Mouse (Mus musculus) E14TG2a.4 (cell line): ENCODE data around the gene Slc26a3.

Source experiments
- CTCF ChIP-seq: conservative IDR thresholded peaks from 2 replicates; pipeline ENCODE4 v1.5.1; 2014; ENCODE audit warnings: low read length
- NANOG ChIP-seq: IDR thresholded peaks from 2 replicates; pipeline ENCODE4 v1.6.1; 2014; ENCODE audit warnings: borderline replicate concordance, low read length, mixed read lengths

DNA sequence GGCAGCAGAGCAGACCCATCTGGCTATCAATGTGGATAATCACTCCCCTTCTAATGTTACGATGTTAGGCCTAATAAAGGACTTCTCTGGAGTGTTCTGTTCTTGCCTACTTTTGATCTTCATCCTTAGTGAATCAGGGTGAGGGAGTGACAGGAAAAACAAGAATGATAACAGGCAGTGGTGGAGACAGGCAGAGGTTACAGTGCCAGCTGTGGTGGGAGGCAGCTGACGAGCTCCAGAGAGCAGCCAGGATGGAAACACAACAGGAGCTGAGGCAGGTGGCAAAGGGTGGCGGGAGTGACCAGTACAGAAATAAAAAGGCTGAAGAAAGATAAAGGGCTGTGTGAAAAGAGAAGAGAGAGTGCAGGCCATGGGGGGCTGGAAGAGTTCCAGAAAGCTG lies 24.2 kb upstream of the Slc26a3 start:
- TF ChIP-seq CTCF (no peak), NANOG (no peak)
